Mouse (Mus musculus) testis, postnatal 10 days (tissue): Measurements from ENCODE around the gene Sumo1.

Experiments
- DNase-seq: peaks from one replicate; pipeline ENCODE4 v3.0.0; 2021; ENCODE audit warnings: low spot score

The Sumo1 gene

DNA sequence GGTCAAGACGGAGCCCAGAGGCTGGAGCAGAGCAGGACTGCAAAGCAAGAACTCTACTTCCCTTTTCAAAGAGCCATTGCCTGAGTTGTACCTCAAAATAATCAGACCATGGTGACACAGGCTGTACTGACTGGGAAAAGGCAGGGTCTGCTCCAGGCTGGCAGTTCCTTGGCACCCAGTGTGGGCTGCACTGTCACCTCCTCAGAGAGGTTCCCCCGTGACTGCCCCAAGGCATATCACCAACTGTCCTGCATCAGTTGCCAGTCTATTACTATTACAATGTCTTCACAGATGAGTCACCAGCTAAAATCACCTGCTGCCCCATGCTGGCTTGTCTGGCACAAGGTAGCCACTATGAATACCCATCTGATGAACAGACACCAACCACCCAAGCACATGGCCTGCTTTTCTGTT lies 77.0 kb downstream of the Sumo1 start:
- DNase-seq = no peak

DNA sequence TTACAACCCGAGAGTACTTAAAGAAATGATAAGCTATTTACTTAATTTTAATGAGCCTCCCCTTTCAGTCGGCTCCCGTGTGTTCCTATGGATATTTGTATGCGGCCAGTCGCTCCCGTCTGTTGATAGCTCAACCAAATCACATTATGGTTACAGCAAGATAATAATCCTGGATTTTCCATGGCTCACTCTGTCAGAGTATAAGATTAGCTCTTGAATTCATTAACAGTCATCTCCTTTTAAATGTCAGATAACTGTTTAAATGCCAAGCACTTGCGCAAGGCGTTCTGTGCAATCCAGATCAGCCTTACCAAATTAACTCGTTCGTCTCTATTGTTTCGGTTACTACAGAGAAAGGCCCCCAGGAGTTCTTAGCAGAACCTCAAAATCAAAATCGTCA lies 77.8 kb downstream of the Sumo1 start:
- DNase-seq = no peak

DNA sequence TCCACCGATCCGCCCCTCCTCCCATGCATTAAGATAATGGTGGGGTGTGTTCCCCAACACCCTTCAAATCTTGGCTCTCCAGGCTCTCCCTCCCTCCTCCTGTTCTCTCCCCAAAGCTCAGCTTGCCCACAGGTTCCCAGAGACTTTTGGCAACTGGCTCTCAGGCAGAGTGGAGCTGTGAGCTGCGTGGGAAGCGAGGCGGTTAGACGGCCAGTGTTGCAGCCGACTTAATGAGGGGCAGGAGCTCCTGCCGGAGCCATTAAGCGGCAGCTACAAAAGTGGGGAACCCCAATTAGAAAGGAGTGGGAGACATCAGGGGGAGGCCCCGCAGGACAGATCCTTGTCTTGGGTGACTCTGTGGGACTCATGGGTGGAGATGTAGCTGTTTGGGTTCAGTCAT lies 78.3 kb downstream of the Sumo1 start:
- no peak for DNase-seq

DNA sequence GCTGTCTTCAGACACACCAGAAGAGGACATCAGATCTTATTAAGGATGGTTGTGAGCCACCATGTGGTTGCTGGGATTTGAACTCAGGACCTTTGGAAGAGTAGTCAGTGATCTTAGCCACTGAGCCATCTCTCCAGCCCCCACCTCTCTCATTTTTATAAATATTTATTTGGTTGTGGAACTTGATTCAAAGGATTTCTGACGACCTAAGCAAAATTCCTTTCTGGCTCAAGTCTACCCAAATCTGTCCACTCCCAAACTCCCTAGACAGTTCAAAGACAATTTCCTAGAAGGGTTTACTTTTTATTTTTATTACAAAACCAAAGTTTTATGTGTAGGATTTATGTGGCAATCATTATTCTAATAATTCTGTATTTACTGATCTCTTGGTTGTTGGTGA lies 81.4 kb downstream of the Sumo1 start:
- no peak for DNase-seq

DNA sequence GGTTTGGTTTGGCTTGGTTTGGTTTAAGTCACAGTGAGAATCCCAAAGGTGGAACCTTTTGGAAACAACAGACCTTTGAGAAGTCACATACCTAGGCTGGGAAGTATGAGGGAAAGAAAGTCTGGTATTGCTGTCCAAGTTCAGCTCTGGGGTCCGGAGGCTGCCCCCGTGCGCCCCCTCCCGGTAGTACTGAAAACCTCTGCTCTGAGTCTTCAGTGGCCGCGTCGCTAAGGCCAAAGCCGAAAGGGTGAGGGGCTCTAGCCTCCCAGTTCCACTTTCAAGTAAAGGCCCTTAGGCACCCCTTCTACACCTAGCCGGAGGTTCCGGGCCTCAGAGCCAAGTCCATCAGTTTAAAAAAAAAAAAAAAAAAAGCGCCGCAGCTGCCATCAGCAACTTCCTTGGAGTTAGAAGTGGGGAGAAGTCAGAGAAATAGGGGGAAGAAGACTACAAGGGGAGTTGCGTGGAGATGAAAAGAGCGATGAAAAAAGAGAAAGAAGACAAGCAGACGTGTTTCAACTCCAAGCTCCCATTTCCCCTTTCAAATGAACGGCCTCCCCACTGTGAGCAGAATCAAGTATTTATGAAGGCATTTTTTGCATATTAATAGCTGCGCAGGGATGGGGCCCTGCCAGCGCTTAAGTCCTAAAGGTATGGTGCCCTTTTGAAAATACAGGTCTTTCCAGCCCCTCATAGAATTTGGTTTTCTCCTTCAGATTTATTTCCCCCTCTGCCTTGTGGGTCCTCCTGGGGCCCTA lies 85.8 kb downstream of the Sumo1 start:
- peak; percentile 87 for DNase-seq

DNA sequence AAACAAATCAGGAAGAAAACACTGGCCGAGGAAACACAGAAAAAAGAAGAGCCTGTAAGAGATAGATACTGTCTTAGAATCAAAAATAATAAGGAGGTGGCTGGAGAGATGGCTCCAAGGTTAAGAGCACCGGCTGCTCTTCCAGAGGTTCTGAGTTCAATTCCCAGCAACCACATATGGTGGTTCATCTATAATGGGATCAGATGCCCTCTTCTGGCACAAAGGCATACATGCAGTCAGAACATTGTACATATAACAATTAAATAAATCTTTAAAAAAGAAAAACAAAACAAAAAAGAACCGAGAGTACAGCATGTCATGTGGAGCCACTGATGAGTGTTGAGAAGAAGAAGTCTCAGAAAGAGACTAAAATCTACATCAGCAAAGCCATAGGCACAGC lies 89.8 kb downstream of the Sumo1 start:
- no peak for DNase-seq

DNA sequence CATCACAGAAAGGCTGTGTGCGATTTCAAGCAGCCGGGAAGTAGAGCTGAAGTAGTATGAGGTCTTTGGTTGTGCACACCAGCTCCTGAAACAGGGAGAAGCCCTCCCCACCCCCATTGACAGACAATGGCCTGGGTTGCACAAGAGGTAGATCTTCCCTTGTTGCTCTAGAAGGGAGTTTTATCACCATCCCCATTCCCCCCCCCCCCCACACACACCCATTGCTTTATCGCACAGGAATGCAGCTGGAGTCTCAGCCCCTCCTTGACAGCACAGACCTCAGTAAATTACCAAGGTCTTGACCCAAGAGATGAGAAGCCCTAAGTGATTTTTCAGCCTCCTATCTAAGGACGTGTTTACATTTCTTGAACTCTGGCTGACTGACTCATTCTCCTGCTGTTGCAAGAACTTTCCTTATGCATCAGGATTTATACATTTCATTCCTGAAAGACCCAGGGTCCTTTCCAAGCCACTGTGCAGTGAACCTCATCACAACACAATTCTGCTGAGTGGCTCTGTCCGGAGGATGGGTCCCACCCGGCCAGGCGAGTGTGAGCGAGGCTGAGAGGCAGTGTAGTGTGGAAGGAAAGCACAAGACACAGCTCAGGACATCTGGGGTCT lies 90.4 kb downstream of the Sumo1 start:
- no peak for DNase-seq

DNA sequence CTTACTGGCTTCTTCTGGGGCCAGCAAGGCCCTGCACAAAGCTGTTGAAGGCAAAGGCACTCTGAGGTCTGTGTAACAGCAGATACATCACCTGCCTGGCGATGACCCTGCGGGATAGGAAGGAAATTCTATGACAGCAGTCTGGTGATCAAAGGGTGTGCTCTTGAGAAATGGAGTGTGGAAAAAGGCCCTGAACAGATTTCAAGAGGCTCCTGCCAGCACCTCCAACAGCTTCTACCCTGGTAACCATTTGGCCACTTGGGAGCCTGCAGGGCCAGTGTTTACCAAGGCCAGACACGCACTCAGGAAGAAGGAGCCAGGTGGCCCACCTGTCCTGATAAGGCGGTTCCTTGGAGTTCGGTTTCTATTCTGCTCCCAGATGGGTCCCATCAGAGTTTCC lies 91.3 kb downstream of the Sumo1 start:
- DNase-seq = no peak

DNA sequence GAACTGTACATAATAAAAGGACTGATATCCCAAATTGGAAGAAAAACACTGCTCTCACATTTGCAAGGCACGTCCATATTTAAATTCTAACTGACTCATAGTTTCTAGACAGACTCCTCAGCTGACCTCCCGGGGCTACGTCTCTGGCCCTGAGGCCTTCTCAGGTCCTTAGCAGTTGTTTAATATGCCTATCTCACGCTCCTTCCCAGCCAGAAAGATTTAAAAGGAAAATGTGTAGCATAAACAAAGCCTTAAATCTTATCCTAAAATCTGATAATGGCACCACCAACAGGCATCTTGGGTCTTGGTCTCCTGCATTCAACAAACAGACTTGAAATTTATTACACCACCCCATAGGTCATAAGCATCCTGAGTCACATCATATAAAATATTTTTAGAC lies 91.9 kb downstream of the Sumo1 start:
- DNase-seq = no peak

DNA sequence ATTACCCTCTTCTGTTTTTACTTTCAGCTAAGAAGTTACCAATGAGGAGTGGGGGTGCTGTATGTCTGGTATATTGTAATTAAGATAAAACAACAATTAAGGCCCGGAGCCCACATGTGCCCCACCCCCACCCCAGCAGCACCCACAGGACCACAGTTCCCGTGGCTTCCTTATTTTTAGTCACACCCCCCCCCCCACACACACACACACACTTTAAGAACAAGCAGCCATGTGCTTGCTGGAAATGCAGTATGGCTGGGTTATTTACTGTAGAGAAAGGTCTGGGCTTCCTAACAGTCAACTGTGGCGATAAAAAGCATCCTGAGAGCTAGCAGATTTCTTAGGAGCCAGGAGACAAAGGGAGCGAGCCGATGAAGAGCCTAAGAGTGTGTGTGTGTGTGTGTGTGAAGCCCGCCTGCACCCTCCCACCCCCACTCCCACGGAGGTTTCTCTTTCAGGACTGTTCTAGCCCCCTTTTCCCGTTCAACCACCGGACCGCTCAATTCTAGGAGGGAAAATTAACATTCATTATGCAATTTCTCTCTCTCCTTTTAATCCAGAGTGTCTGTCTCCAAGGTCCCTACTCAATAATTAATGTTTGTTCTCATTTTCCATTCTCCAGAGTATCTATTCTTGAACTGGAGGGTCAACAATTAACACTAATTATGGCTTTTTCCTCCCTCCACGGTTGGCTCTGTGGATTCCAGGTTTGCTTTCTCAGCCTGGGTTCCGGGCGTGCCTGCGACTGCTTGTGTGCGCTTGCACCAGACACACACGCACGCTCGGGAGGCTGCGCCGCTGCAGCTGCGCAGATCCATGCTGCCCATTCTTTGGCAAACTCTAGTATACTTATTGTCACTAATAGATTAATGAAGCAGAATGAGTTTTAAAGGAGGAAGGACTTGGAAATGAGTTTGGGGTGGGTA lies 96.1 kb downstream of the Sumo1 start:
- no peak for DNase-seq

DNA sequence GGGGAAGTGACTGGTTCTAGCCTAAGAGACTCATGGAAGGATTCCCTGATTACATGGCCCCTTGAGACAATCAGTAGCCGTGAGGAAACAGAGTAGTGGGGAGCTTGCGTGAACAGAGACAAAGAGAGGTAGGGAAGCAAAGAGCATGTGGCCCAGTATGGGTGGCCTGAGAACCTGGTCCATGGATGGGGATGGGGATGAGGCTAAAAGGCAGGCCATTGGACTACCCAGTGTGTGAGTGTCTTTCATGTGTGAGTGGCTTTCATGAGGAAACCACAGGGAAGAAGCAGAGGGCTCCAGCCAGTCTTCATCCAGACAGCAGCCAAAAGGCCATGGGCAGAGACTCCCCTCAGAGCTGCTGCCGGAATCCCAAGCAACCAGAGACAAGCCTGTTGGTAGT lies 96.8 kb downstream of the Sumo1 start:
- DNase-seq = no peak

DNA sequence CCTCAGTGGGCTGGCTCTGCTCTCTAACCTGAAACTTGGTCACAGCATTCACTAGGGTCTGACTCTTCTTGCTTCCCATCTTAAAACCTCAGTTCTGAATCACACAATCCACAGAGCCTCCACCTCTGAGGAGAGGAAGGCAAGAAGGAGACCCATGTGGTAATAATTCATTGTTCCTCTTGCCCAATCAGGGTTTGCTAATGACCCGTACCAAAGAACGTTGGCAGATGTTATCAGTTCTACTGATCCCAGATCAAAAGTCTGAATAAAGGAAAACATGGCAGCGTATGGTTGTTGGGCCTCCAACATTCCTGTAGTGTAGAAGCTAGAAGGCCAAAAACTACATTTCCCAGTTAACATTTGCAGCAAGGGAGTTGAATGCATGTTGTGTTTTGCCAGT lies 99.1 kb downstream of the Sumo1 start:
- no peak for DNase-seq

DNA sequence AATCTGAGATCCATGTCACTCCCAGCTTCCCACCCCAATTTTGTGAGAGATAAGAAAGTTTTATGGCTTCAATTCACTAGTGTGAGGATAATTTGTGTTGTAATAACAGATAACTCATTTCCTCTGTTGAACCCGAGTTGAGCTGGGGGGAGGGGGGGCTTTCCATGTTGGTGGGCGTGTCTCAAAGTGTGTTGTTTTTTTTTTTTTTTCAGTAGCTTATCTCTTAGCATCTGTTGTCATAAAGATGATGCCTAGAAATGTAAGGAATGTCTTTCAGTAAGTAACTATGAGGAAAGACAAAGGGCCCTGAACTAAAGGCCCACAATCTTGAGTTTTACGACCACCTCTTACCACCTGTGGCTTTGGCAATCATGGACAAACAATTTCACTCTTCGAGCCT lies 99.9 kb downstream of the Sumo1 start:
- no peak for DNase-seq

DNA sequence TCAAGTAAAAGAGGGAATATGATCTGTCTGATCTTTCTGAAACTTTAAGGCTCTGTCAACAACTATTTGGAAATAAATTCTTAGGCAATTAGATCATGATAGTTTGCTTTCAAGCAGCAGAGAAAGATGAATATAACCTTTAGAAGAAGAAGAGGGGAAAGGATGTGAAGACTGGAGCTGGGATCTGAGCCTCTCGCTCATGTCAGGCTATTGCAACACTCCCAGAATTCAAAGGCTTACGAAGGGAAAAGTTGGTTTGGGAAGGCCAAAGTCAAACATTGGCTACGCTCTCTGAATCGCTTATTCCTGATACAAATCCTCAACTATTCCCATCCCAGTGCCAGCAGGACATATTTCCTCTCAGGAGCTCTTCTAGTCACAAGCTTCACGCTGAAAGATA lies 101.3 kb downstream of the Sumo1 start:
- no peak for DNase-seq

DNA sequence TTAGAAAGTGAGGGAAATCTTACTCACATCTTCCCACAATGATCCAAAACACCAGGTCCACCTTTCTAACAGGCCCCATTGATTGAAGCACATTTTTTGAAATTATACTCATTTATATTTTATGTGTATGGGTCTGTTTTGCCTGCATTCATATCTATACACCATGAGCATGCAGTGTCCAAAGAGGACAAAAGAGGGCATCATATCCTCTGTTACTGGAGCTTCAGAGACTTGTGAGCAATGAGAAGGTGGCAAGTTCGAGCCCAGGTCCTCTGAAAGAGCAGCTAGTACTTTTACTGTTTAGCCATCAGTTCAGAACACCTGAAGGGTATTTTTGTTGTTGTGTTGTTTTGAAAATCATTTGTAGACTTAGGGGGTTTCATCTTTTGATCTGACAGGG lies 102.4 kb downstream of the Sumo1 start:
- no peak for DNase-seq

DNA sequence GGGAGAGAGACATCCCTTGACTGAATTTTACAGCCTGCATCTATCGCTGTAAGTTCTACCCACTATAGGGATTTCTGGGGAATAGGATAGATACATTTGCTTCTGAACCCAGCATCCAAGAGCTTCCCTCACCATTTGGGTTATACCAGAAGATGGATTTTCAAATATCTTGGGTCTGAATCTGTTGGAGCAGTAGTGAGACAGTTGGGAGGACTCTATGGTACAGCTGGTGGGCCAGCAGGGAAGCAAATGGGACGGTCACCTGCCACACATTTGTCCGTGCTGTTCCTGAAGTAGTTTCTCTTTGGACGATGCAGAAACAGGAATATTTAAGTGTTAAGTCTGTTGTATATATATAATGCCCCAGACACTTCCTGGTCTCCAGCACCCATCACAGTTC lies 103.1 kb downstream of the Sumo1 start:
- DNase-seq = no peak

DNA sequence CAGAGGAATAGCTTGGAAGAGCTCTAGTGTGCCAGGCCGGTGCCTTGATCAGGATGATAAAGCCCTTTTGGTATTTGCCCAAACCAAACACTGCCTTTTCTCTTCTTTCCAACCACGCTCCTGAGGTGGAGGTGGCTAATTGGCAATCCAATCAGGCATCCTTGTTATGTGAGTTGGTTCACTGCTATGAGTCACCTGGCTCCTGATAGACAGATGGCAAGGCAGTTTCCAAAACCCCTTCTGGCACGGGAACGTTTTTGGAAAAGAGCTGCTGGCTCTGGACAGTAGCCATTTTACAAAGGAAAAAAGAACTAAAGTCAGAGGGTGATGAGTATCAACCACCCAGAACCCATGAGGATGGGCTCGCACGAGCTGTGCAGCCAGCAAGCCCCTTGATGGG lies 103.7 kb downstream of the Sumo1 start:
- no peak for DNase-seq

DNA sequence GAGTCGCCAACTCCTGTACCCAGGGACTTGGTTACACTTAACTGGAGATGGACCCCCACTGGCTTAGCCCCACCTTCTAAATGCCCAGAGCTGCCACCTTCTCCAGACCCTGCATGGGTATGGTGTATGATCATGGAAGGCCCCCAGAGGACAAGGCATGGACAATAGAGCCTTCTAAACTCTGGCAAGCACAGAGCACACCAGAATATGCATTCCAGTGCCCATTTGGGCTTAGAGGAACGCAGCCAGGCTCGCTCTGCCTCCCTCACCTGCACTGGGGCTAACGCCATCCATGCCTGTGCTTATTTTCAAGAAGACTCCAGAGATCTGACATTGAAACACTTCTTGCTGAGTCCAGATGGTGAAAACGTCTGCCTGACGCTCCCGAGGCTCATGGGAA lies 104.4 kb downstream of the Sumo1 start:
- no peak for DNase-seq

DNA sequence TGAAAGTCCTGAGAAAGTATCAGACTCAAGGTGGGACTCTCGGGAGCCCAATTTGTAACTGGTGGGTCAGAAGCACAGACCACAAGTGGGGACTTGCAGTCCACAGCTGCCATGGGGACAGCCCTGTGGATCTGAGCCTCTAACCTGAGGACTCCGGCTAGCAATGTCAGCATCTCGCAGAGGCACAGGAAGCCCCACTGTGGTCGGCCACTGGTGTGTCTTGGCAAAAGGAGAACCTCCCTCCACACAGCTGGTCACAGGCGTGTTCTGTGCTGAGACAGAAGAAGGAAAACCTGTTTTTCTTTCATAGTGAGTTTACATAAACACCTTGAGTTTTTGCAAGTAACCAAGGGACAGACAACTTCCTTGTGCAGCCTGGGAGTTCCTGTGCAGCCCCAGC lies 104.8 kb downstream of the Sumo1 start:
- DNase-seq = no peak

DNA sequence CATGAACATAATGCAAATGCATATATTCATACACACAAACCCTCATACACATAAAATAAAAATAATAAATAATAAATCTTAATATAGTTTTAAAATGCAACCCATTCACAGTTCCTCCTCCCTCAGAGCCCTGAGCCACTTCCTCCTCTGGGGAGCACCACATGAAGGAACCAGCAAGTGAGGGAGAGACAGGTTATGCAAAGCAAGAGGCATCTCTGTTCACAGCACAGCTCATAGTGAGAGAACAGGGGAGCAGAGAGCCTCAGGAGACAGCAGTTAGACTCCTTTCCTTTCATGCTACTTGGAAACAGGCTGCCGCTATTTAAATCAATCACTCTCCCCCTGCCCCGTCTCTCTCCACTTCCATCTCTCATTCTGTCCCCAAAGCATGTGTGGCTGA lies 107.1 kb downstream of the Sumo1 start:
- DNase-seq = no peak

DNA sequence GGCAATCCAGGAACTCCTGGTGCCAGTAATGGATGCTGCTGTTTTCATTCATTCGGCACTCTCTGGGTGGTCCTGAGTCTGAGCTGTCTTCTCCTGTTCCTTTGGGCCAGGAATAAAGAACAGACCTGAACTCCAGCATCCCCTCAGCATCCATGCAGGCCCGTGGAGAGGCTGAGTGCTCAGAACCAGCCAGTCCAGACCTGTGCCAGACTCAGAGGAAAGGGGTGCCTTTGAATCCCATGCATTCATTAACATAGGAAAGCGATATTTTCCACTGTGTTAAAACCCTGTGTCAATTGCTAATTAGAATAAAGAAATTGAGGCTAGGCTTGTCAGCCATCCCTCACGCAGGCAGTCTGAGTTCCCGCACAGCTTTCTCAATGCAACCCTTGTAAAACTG lies 116.9 kb downstream of the Sumo1 start:
- DNase-seq = no peak

DNA sequence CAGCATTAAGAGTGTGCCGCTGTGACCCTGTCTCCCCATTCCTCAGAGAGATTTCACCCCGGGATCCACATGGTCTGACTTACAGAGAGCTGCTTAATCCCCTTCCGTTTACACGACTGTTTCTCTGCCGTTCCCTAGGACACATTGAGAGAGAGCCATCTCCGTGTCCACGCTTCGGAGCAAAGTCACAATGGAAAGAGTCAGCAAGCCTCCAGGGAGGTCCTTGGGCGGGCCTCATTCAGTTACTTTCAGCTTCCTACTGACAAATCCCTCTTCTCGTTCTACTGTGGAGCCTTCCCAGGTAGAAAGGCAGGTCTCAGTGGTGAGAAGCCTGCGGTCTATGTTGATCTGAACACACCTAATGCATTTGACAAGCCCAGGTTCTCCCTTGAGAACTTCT lies 119.6 kb downstream of the Sumo1 start:
- DNase-seq = no peak

DNA sequence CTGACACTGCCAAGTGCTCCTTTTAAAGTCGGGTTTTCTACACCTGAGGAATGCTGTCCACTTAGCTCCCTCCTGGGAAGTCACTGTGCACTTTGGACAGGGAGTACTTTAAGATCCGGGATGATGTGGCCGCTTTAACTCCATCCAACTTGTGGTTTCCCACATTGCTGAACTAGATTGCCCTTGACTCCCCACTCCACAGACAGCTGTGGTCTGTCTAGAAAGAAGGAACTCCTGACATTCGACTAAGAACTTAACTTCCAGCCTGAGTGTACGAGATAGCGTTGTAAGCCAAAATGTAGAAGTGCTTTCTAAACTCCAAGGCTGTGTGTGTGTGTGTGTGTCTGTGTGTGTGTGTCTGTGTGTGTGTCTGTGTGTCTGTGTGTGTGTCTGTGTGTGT lies 120.4 kb downstream of the Sumo1 start:
- no peak for DNase-seq
